Mouse (Mus musculus) intestine, embryonic 14.5 days (tissue): ENCODE measurements around the gene Adgrg5. TPM values are rescaled to one million over a fixed set of nuclear protein-coding genes. Genes with fewer than 3 reads are reported as not detected.
A peak's percentile ranks its signal among the peaks of the same experiment; 100 is the strongest.

Experiments used
- ATAC-seq: fragments of 200-750 bp; cut with Nextera tagmentation; replicated peaks from 2 replicates; pipeline ENCODE4 v1.8.0; 2017; ENCODE audit warnings: low read depth, moderate number of reproducible peaks, moderate TSS enrichment, moderate library complexity; ENCODE audit not compliant: low FRiP score, low TSS enrichment
- DNase-seq: peaks from one replicate; pipeline ENCODE4 v3.0.0-alpha.2; 2018; ENCODE audit warnings: low spot score
- H3K27ac ChIP-seq: fragments of 300-500 bp; sonication (generic); 2 replicates; pipeline ENCODE4 v1.5.1; 2014; ENCODE audit warnings: low read depth, mild to moderate bottlenecking, control low read depth
- H3K27me3 ChIP-seq: fragments of 300-500 bp; sonication (generic); replicated peaks from 2 replicates; pipeline ENCODE4 v1.6.1; 2014; ENCODE audit warnings: low read length, control low read depth; ENCODE audit not compliant: control insufficient read depth, insufficient read depth
- H3K36me3 ChIP-seq: fragments of 300-500 bp; sonication (generic); 2 replicates; pipeline ENCODE4 v1.6.1; 2014; ENCODE audit warnings: low read length, control low read depth; ENCODE audit not compliant: control insufficient read depth, insufficient read depth
- H3K4me1 ChIP-seq: fragments of 300-500 bp; sonication (generic); replicated peaks from 2 replicates; pipeline ENCODE4 v1.6.1; 2014; ENCODE audit warnings: low read length, control low read depth, mixed read lengths; ENCODE audit not compliant: control insufficient read depth, insufficient read depth
- H3K4me2 ChIP-seq: fragments of 300-500 bp; sonication (generic); 2 replicates; pipeline ENCODE4 v1.6.1; 2014; ENCODE audit warnings: low read length
- H3K4me3 ChIP-seq: fragments of 300-500 bp; sonication (generic); 2 replicates; pipeline ENCODE4 v1.5.1; 2014; ENCODE audit warnings: low read depth, low read length, control low read depth, mixed read lengths
- H3K9ac ChIP-seq: fragments of 300-500 bp; sonication (generic); 2 replicates; pipeline ENCODE4 v1.6.1; 2014; ENCODE audit warnings: mild to moderate bottlenecking, low read length
- H3K9me3 ChIP-seq: fragments of 300-500 bp; sonication (generic); 2 replicates; pipeline ENCODE4 v1.6.1; 2016; ENCODE audit warnings: low read length, control low read depth; ENCODE audit not compliant: control insufficient read depth
- WGBS: fragments of 180-500 bp; shearing (Covaris S2); extraction: QIAGEN DNeasy Blood & Tissue Kit; methylation state at CpG from one replicate; pipeline ENCODE4 v1.1.7; 2014; 5-methylcytosine and 5-hydroxymethylcytosine counted together
- polyA plus RNA-seq: library from polyadenylated mRNA; unstranded; fragments of >200 nt; fragmentation: Nextera tagmentation; extraction: Ambion mirVana; gene quantifications from 2 replicates; pipeline ENCODE4 v1.2.1, GENCODE M21; 2014

The Adgrg5 gene
- polyA plus RNA-seq, 1 experiment from 2014 or later = 1.4 TPM

DNA sequence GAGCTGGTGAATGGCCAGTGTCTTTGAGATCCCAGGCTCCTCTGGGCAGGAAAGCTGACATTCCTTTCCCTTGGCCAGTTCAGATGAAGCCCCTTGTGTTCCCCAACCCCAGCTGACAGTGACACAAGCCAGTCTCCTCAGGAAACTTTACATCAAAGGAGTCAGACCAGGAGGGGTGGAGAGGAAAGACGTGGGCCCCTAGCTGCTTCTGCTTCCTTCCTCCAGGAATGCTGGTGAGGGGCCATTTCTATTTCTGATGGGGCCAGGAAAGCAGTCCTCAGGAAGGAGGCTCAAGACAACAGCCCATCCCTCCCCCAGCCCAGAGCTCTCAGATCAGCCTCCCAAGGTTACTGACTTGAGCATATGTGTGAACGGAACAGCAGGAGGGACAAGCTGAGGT, 30.6 kb upstream of the Adgrg5 start:
- no peak overlapping the region for H3K27ac ChIP-seq
- no peak overlapping the region for H3K9ac ChIP-seq
- H3K9me3 ChIP-seq = no peaks in the 10 kb centered on the region
- ATAC-seq (peak; percentile 43; the same call in 1 of the 2 replicates), DNase-seq (no peak)
- no peak overlapping the region for H3K4me2 ChIP-seq
- no peaks in the 10 kb centered on the region; the same call in 1 of the 2 replicates for H3K4me1 ChIP-seq
- 18% methylated on average over 2 of the region's 2 CpGs for WGBS
- H3K4me3 ChIP-seq = no peak overlapping the region
- H3K36me3 ChIP-seq = no peaks in the 10 kb centered on the region
- no peaks in the 10 kb centered on the region for H3K27me3 ChIP-seq

DNA sequence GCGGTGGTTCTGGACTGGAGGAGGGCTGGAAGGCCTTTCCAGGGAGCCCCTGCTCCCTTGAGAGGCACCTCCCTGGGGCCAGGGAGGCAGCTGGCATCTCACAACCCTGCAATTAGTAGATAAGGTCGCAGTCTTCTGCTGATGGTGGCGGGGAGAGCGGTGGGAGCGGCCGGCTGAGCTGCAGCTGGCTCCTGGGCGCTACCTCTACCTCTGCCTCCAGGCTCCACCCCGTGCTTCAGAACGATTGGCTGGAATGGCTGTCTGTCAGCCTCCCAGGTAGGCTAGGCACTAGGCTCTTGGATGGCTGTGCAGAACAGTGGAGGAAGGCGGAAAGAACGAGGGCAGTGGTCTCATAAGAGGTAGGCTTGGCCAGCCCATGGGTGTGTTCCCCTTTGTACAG, 24.2 kb upstream of the Adgrg5 start:
- peak overlapping the region; percentile 40 for H3K4me2 ChIP-seq
- WGBS = 12% methylated on average over 11 of the region's 11 CpGs
- H3K27me3 ChIP-seq = no peaks in the 10 kb centered on the region
- H3K36me3 ChIP-seq = peaks cover 18% of the 10 kb centered on the region
- H3K4me1 ChIP-seq = peaks cover 32% of the 10 kb centered on the region
- DNase-seq (peak; percentile 84), ATAC-seq (peak; percentile 76)
- no peak overlapping the region for H3K27ac ChIP-seq
- no peak overlapping the region; the same call in 1 of the 2 replicates for H3K4me3 ChIP-seq
- H3K9me3 ChIP-seq = no peaks in the 10 kb centered on the region
- no peak overlapping the region for H3K9ac ChIP-seq

DNA sequence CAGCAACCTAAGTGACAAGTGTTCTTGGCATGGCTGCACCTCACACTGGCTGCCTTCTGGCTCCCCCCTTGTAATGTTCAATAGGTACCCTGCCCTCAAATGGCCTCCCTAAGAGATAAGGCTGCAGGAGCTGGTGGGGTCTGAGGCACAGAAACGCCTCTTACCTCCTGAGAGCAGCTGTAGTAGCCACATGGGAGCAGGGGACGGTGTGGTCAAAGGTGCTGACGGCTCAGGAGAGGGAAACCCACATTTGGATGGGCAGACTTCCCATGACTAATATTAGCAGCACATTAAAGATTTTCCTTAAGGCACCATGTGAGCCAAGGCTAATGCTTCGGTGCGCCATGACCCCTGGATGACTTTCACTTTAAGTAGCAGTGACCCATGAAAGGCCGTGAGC, 22.9 kb upstream of the Adgrg5 start:
- no peak overlapping the region for H3K4me3 ChIP-seq

DNA sequence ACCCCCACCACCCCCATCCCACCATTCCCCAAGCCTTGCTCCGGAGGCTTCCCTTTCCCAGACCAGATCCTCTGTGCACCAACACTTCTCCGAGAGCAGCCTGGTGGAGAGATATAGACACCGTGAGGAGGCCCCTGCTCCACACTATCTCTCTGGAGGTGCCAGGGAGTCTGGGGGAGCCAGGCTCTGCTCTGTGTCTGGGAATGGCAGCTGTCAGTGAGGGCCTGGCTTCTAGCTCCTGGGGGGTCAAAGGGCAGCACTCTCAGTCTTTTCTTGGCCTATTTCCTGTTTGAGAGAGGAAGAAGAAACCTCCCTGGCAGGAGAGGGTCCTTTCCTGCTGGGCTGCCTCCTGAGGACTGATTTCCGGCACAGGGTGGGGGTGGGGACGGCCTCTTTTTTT, 22.5 kb upstream of the Adgrg5 start:
- Histone ChIP-seq H3K27ac (peak overlapping the region; percentile 16), H3K27me3 (no peaks in the 10 kb centered on the region), H3K4me2 (no peak overlapping the region), H3K4me1 (peaks cover 47% of the 10 kb centered on the region), H3K9ac (no peak overlapping the region), H3K36me3 (peaks cover 28% of the 10 kb centered on the region), H3K9me3 (no peaks in the 10 kb centered on the region), H3K4me3 (no peak overlapping the region)
- DNase-seq (no peak), ATAC-seq (0 out of 2 replicates have a peak, but pooled peaks have one; percentile 11)
- 20% methylated on average over 5 of the region's 5 CpGs for WGBS

More for the DNA sequence above, 22.9 kb upstream of the Adgrg5 start:
- no peak overlapping the region for H3K4me2 ChIP-seq
- H3K9me3 ChIP-seq = no peaks in the 10 kb centered on the region
- H3K27me3 ChIP-seq = no peaks in the 10 kb centered on the region
- peaks cover 23% of the 10 kb centered on the region for H3K36me3 ChIP-seq
- H3K27ac ChIP-seq = peak overlapping the region; percentile 16
- ATAC-seq (no peak), DNase-seq (no peak)
- 20% methylated on average over 6 of the region's 6 CpGs for WGBS
- no peak overlapping the region for H3K9ac ChIP-seq
- peaks cover 45% of the 10 kb centered on the region for H3K4me1 ChIP-seq

DNA sequence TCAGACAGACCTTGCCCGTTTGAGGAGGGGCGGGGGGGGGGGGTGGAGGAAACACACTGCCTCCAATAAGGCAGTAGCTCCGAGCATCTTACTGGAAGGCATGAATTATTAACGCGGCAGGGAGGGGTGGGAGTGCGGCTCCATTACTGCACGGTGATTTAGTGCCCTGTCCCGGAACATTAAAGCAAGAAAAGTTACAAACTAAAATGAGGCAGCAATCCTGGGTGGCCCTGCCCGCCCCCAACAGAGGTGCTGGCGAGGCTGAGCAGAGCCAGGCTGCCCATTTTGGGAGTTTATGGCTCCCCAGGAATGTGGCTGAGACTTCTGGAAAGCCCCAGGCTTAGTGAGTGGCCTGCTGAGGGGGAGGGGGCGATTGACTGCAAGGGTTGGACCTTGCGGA, 19.8 kb upstream of the Adgrg5 start:
- Histone ChIP-seq H3K9ac (no peak overlapping the region), H3K4me1 (peaks cover 48% of the 10 kb centered on the region), H3K9me3 (no peaks in the 10 kb centered on the region), H3K27me3 (no peaks in the 10 kb centered on the region), H3K27ac (no peak overlapping the region), H3K4me2 (no peak overlapping the region), H3K4me3 (no peak overlapping the region), H3K36me3 (peaks cover 54% of the 10 kb centered on the region)
- 32% methylated on average over 12 of the region's 12 CpGs for whole genome bisulfite sequencing
- DNase-seq = peak; percentile 61
- ATAC-seq = no peak

DNA sequence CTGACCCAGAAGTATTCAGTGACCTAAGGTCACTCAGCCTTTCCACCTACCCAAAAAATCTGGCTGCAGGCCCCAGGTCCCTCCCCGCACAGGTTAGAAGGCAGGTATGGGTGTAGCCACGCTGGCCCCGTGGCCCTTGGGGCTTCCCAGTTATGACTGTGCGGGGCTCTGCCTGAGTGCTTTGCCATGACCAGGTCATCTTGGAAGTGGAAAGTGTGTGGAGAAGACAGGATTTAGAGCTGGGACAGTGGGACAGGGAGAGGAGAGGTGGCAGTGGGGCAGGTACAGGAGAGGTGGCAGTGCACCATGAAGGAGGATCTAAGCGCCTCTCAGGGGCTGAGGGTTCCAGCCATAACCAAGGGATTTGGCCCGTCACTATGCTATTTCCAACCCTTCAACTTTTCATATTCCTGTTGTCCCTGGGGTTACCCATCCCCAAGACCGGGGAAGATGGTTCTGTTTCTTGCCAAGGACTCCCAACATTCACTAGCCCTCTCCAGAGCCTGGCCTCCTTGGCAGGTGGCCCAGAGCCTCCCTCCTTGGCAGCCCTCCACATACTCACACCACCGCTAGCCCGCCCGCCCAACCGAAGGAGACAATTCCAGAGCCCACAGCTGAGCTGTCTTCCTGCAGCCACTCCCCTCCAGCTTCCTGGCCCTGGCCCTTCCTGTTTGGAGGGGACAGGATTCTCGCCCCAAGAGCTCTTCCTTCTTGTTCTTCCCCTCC, 18.9 kb upstream of the Adgrg5 start:
- H3K4me3 ChIP-seq = no peak overlapping the region
- no peaks in the 10 kb centered on the region for H3K27me3 ChIP-seq
- H3K27ac ChIP-seq = peak overlapping the region; percentile 40; the same call in 1 of the 2 replicates
- peaks cover 63% of the 10 kb centered on the region for H3K36me3 ChIP-seq
- H3K9ac ChIP-seq = no peak overlapping the region
- H3K9me3 ChIP-seq = no peaks in the 10 kb centered on the region
- ATAC-seq (peak; percentile 7; the same call in 1 of the 2 replicates), DNase-seq (peak; percentile 50)
- H3K4me2 ChIP-seq = no peak overlapping the region
- 61% methylated on average over 9 of the region's 12 CpGs for WGBS
- H3K4me1 ChIP-seq = peaks cover 43% of the 10 kb centered on the region

DNA sequence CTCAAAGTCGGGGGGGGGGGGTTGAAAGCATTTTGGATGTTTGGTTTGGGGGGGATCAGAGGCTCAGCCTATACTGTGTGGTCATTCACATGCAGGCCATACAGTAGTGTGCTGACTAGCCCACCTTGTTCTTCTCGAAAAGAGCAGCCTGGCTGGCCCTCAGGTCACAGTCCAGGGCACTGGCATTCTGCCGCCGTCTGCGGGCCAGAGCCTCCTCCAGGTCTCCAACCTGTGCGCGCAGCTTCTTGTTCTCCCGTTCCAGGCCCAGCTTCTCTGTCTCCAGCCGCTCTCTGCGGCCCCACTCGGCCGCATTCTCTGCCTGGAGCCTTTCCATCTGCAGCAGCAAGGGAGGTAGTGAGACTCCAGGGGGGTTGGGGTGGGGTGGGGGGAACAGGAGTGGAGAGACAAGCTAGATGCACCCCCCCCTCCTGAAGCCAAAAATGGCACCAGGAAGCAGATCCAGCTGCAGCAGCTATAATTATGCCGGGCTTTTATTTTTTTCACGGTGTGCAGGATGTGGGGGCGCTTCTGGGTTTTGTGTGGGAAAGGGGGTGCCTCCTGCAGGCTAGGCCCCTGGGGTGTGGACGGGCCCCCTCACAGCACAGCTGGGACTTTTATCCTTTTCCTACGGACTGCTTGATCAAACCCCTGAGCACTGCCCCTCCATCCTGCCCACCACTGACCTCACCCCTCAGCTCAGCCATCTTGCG, 15.7 kb upstream of the Adgrg5 start:
- Histone ChIP-seq H3K4me1 (peaks cover 27% of the 10 kb centered on the region), H3K9me3 (no peaks in the 10 kb centered on the region), H3K27ac (no peak overlapping the region), H3K27me3 (no peaks in the 10 kb centered on the region), H3K4me2 (no peak overlapping the region), H3K9ac (no peak overlapping the region), H3K4me3 (no peak overlapping the region), H3K36me3 (peaks cover 78% of the 10 kb centered on the region)
- ATAC-seq (no peak), DNase-seq (no peak)
- 82% methylated on average over 18 of the region's 18 CpGs for WGBS

DNA sequence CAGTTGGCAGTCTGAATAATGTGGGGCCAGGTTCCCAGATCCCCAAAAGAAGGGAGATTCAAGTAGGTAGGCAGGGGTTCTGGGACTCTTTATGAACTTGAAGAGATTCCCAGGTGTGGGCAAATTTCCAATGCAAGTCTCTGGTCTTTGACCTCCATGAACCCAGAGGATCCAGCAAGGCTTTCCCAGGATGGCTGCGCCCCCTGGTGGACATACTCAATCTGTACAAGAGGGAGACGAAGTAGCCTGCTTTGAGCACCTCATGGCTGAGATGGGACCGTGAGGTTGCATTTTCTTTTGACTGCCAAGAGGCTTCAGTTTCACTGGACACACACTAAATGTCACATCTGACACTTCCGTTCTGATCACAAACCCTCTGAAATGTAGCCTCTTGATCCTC, 14.6 kb upstream of the Adgrg5 start:
- Histone ChIP-seq H3K27ac (no peak overlapping the region), H3K36me3 (peaks cover 73% of the 10 kb centered on the region)

More for the DNA sequence above, 14.6 kb upstream of the Adgrg5 start:
- H3K9me3 ChIP-seq = no peaks in the 10 kb centered on the region
- DNase-seq = peak; percentile 92
- ATAC-seq = no peak; the same call in 1 of the 2 replicates
- no peaks in the 10 kb centered on the region for H3K27me3 ChIP-seq
- H3K4me3 ChIP-seq = no peak overlapping the region
- no peak overlapping the region for H3K9ac ChIP-seq
- 8% methylated on average over 4 of the region's 4 CpGs for WGBS
- H3K4me2 ChIP-seq = no peak overlapping the region
- peaks cover 32% of the 10 kb centered on the region for H3K4me1 ChIP-seq
